Mouse (Mus musculus) embryonic fibroblast, embryonic 13.5 days (primary cell): ENCODE results near the gene Mybpc2.

Experiments used
- CTCF ChIP-seq: IDR thresholded peaks from 2 replicates; pipeline ENCODE4 v1.5.1; 2011; ENCODE audit warnings: mild to moderate bottlenecking, control low read depth, low read length, moderate library complexity, borderline replicate concordance; ENCODE audit not compliant: insufficient read depth
- POLR2A ChIP-seq: IDR thresholded peaks from 2 replicates; pipeline ENCODE4 v1.6.1; 2011; ENCODE audit warnings: low read depth, mild to moderate bottlenecking, control low read depth, low read length, moderate library complexity

DNA sequence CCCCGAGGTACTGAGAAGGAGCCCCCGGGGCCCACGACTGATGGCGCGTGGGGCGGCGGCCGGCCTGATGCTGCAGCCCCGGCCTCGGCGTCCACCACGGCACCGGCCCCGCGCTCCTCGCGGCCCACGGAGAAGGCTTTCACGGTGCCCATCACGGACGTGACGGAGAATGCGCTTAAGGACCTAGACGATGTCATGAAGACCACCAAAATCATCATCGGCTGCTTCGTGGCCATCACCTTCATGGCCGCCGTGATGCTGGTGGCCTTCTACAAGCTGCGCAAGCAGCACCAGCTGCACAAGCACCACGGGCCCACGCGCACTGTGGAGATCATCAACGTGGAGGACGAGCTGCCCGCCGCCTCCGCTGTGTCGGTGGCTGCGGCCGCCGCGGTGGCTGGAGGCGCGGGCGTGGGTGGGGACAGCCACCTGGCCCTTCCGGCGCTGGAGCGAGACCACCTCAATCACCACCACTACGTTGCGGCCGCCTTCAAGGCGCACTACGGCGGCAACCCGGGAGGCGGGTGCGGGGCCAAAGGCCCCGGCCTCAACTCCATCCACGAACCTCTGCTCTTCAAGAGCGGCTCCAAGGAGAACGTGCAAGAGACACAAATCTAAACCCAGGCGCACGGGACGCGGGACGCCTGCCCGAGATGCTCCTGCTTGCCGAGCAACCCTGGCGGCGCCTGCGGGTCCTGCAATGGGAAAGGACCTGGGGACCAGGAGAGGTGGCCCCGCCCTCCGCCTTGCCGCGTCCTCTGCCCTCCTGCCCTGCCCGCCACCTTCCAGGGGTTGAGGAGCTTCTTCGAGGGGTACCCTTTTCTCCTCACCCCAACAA is 62.0 kb downstream of the Mybpc2 start:
- no peak for TF ChIP-seq CTCF
- no peak for TF ChIP-seq POLR2A
